Comparison of ENCODE assay signal across 9 mouse cellular contexts in genomic region chr6:83068706-83069487, GRCm38 (mm10). TPM values are rescaled to one million over a fixed set of nuclear protein-coding genes. Genes with fewer than 3 reads are reported as not detected.
DNase-seq lines count a peak whose midpoint lies in the region; ATAC-seq and TF ChIP-seq lines count a peak whose summit lies in the region.
"Had no signal": no experiment of that assay in that cellular context is flagged by ENCODE, and none has a peak within 500 bp of the region (broad histone marks: within the 10 kb centered on the region; RNA-seq: fewer than 3 reads in every experiment).

No protein-coding gene starts in this region.

- intact Hi-C loops in heart, adult 2 months (cut with DNase I): no loop called here
- intact Hi-C loops in gastrocnemius, postnatal 36 days (cut with DNase I): no loop called here

- peaks cover 45% of the 10 kb centered on the region for H3K27me3 ChIP-seq in heart, adult 2 months (ENCODE audit: control insufficient read depth, insufficient read depth, low read length)
- H3K27me3 ChIP-seq in hindbrain, postnatal 0 days (ENCODE audit: insufficient read depth, low read length): peaks cover 89% of the 10 kb centered on the region
- peaks cover 100% of the 10 kb centered on the region for H3K27me3 ChIP-seq in midbrain, embryonic 12.5 days

- WGBS in heart, adult 2 months: 3% methylated on average over 80 of the region's 81 CpGs
- WGBS in hindbrain, postnatal 0 days: 1% methylated on average over 67 of the region's 81 CpGs
- under 1% methylated on average over 80 of the region's 81 CpGs for WGBS in midbrain, embryonic 12.5 days

- H3K27ac ChIP-seq in heart, adult 2 months: no peak overlapping the region
- H3K27ac ChIP-seq in ES-E14 (ENCODE audit: insufficient read depth, low read depth, low read length, poor library complexity, severe bottlenecking): no peak overlapping the region
- no peak overlapping the region for H3K27ac ChIP-seq in hindbrain, postnatal 0 days
- H3K27ac ChIP-seq in midbrain, embryonic 12.5 days (replicated peaks): no peak overlapping the region

- TF ChIP-seq POLR2A in heart, adult 2 months (IDR thresholded peaks at IDR 0.05; ENCODE audit: insufficient read depth, low read depth, low read length): no peak

- DNase-seq in heart, adult 2 months: no peak
- no peak for DNase-seq in heart, adult 11 months
- DNase-seq in ES-E14 (ENCODE audit: low read depth, low spot score): no peak
- DNase-seq in hindbrain, postnatal 0 days (ENCODE audit: low spot score): no peak
- DNase-seq in frontal cortex, adult 2 months (ENCODE audit: extremely low spot score in 1 of 2, low spot score in 1 of 2): no peak
- DNase-seq in right cerebral cortex, postnatal 25 days: no peak
- no peak for DNase-seq in gastrocnemius, postnatal 36 days

- TF ChIP-seq CTCF in heart, adult 2 months (IDR thresholded peaks at IDR 0.05): no peak
- no peak for TF ChIP-seq CTCF in hindbrain, postnatal 0 days (IDR thresholded peaks at IDR 0.05; ENCODE audit: low read depth)

- peak overlapping the region; percentile 30; the same call in 1 of the 2 replicates for H3K4me2 ChIP-seq in hindbrain, postnatal 0 days (ENCODE audit: low read depth, low read length)
- peak overlapping the region; percentile 25 for H3K4me2 ChIP-seq in midbrain, embryonic 12.5 days (replicated peaks)

- in situ Hi-C loops in ES-E14 (cut with MboI; ENCODE audit: low sequenced_read_pairs in 2 of 2, unreplicated experiment in 2 of 2): loop anchor here (25.0 kb wide), 2 partner anchors 643 to 1518 kb away; partner anchors contain the start of genes Cyp26b1 (in 1 of the 2) and Vax2 (in 1 of the 2)

- peak overlapping the region; percentile 36; the same call in 1 of the 2 replicates for H3K9ac ChIP-seq in heart, adult 2 months (ENCODE audit: low read depth, low read length)
- H3K9ac ChIP-seq in ES-E14 (ENCODE audit: insufficient read depth, low read depth, low read length, poor library complexity, severe bottlenecking): no peak overlapping the region
- H3K9ac ChIP-seq in hindbrain, postnatal 0 days (replicated peaks; ENCODE audit: low read length): no peak overlapping the region
- no peak overlapping the region for H3K9ac ChIP-seq in midbrain, embryonic 12.5 days (replicated peaks)

- TF ChIP-seq EP300 in heart, adult 2 months (IDR thresholded peaks at IDR 0.05; ENCODE audit: insufficient read depth, low read depth, low read length): no peak

- no peaks in the 10 kb centered on the region for H3K4me1 ChIP-seq in heart, adult 2 months (ENCODE audit: control insufficient read depth, insufficient read depth, low read length)
- H3K4me1 ChIP-seq in ES-E14 (ENCODE audit: control insufficient read depth in 2 of 2, insufficient read depth in 2 of 2, low read length in 2 of 2, poor library complexity in 1 of 2): peaks cover 0 to 3% of the 10 kb centered on the region in 2 experiments; a peak in 1 of 4 replicates
- no peaks in the 10 kb centered on the region for H3K4me1 ChIP-seq in hindbrain, postnatal 0 days (ENCODE audit: insufficient read depth, low read length)
- peaks cover 23% of the 10 kb centered on the region for H3K4me1 ChIP-seq in midbrain, embryonic 12.5 days

- no peaks in the 10 kb centered on the region for H3K9me3 ChIP-seq in ES-E14 (ENCODE audit: control insufficient read depth, insufficient read depth, low read depth, low read length)
- H3K9me3 ChIP-seq in hindbrain, postnatal 0 days (ENCODE audit: low read length): no peaks in the 10 kb centered on the region
- no peaks in the 10 kb centered on the region for H3K9me3 ChIP-seq in midbrain, embryonic 12.5 days

- no peaks in the 10 kb centered on the region for H3K36me3 ChIP-seq in heart, adult 2 months (ENCODE audit: control insufficient read depth, insufficient read depth, low read length)
- no peaks in the 10 kb centered on the region for H3K36me3 ChIP-seq in ES-E14 (ENCODE audit: control insufficient read depth, insufficient read depth, low read length, poor library complexity, severe bottlenecking)
- H3K36me3 ChIP-seq in hindbrain, postnatal 0 days (ENCODE audit: insufficient read depth, low read length): no peaks in the 10 kb centered on the region
- no peaks in the 10 kb centered on the region for H3K36me3 ChIP-seq in midbrain, embryonic 12.5 days

- no peak for ATAC-seq in hindbrain, postnatal 0 days
- no peak for ATAC-seq in midbrain, embryonic 12.5 days (ENCODE audit: low FRiP score, low read depth)

- H3K4me3 ChIP-seq in heart, adult 2 months: peak overlapping the region; percentile 14; the same call in 1 of the 2 replicates
- peak overlapping the region; percentile 43 to 62 for H3K4me3 ChIP-seq in ES-E14 (ENCODE audit: insufficient read depth in 1 of 2, low read depth in 1 of 2, low read length in 2 of 2, poor library complexity in 1 of 2, severe bottlenecking in 1 of 2)
- H3K4me3 ChIP-seq in hindbrain, postnatal 0 days (ENCODE audit: low read length): peak overlapping the region; percentile 23
- H3K4me3 ChIP-seq in midbrain, embryonic 12.5 days: peak overlapping the region; percentile 22

- no peaks in the 10 kb centered on the region for H3K79me2 ChIP-seq in heart, adult 2 months (replicated peaks; ENCODE audit: control insufficient read depth, insufficient read depth, low read length)

TF ChIP-seq in ES-E14, 5 proteins besides CTCF, POLR2A, EP300 and RAD21:
- TF ChIP-seq MAFK (IDR thresholded peaks at IDR 0.05; ENCODE audit: insufficient read depth, low read depth, low read length) (no peak), HCFC1 (IDR thresholded peaks at IDR 0.05; ENCODE audit: borderline replicate concordance, insufficient read depth, low read length) (no peak)

RNA-seq across cellular contexts. Expression of gene Tlx2, which starts 1.2 kb away (rescaled TPM):
- not detected for total RNA-seq in heart, adult 2 months (2021)
- 0.14 TPM in 1 of 2 replicates, not detected in the other for polyA plus RNA-seq in heart, adult 2 months (2012; rRNA removed)
- total RNA-seq in ES-E14 (2012; rRNA removed): 0.58 TPM in 1 of 2 replicates, not detected in the other
- 0.54 TPM in 1 of 2 replicates, not detected in the other for total RNA-seq in hindbrain, postnatal 0 days (2014; rRNA removed)
- not detected in 2 replicates for polyA plus RNA-seq in hindbrain, postnatal 0 days (2015; fragmentation: Nextera tagmentation; extraction: Ambion mirVana)
- polyA plus RNA-seq in midbrain, embryonic 12.5 days (2016; fragmentation: Nextera tagmentation; extraction: Ambion mirVana): not detected in 2 replicates
- not detected in 2 replicates for polyA plus RNA-seq in frontal cortex, adult 2 months (2012; rRNA removed)
- total RNA-seq in gastrocnemius, postnatal 36 days (2021): not detected
- polyA plus RNA-seq: gonadal fat pad, adult 2 months had no signal

RNA-seq across cellular contexts. Expression of gene Pcgf1, which starts 8.8 kb away (rescaled TPM):
- 1 to 10 TPM; 7.7 to 8.0 TPM for total RNA-seq in heart, adult 2 months (2021)
- polyA plus RNA-seq in heart, adult 2 months (2012; rRNA removed): 11.5 and 15.5 TPM in 2 replicates
- 12.7 and 14.7 TPM in 2 replicates for total RNA-seq in ES-E14 (2012; rRNA removed)
- 11.0 and 16.4 TPM in 2 replicates for total RNA-seq in hindbrain, postnatal 0 days (2014; rRNA removed)
- 27.8 and 29.1 TPM in 2 replicates for polyA plus RNA-seq in hindbrain, postnatal 0 days (2015; fragmentation: Nextera tagmentation; extraction: Ambion mirVana)
- 41.2 and 42.2 TPM in 2 replicates for polyA plus RNA-seq in midbrain, embryonic 12.5 days (2016; fragmentation: Nextera tagmentation; extraction: Ambion mirVana)
- polyA plus RNA-seq in frontal cortex, adult 2 months (2012; rRNA removed): 40.1 and 40.5 TPM in 2 replicates
- total RNA-seq in gastrocnemius, postnatal 36 days (2021): 1 to 10 TPM; 4.5 to 7.4 TPM

RNA-seq across cellular contexts. Expression of gene Dqx1, which starts 11.3 kb away (rescaled TPM):
- under 1 TPM; 0.65 to 0.80 TPM for total RNA-seq in heart, adult 2 months (2021)
- polyA plus RNA-seq in heart, adult 2 months (2012; rRNA removed): 1.4 TPM in 2 replicates
- 3.7 and 5.6 TPM in 2 replicates for total RNA-seq in ES-E14 (2012; rRNA removed)
- 0.50 TPM in 1 of 2 replicates, not detected in the other for total RNA-seq in hindbrain, postnatal 0 days (2014; rRNA removed)
- polyA plus RNA-seq in hindbrain, postnatal 0 days (2015; fragmentation: Nextera tagmentation; extraction: Ambion mirVana): 0.36 and 0.42 TPM in 2 replicates
- polyA plus RNA-seq in midbrain, embryonic 12.5 days (2016; fragmentation: Nextera tagmentation; extraction: Ambion mirVana): 0.93 and 1.1 TPM in 2 replicates
- polyA plus RNA-seq in frontal cortex, adult 2 months (2012; rRNA removed): 0.76 and 0.97 TPM in 2 replicates
- total RNA-seq in gastrocnemius, postnatal 36 days (2021): under 1 TPM; 0.26 to 0.32 TPM

RNA-seq across cellular contexts. Expression of gene Htra2, which starts 13.8 kb away (rescaled TPM):
- total RNA-seq in heart, adult 2 months (2021): 10 to 100 TPM; 26.9 to 30.4 TPM
- 35.4 and 37.6 TPM in 2 replicates for polyA plus RNA-seq in heart, adult 2 months (2012; rRNA removed)
- total RNA-seq in ES-E14 (2012; rRNA removed): 66.8 and 80.3 TPM in 2 replicates
- total RNA-seq in hindbrain, postnatal 0 days (2014; rRNA removed): 48.4 and 54.2 TPM in 2 replicates
- 82.9 and 88.2 TPM in 2 replicates for polyA plus RNA-seq in hindbrain, postnatal 0 days (2015; fragmentation: Nextera tagmentation; extraction: Ambion mirVana)
- 63.2 and 63.9 TPM in 2 replicates for polyA plus RNA-seq in midbrain, embryonic 12.5 days (2016; fragmentation: Nextera tagmentation; extraction: Ambion mirVana)
- 58.8 and 63.7 TPM in 2 replicates for polyA plus RNA-seq in frontal cortex, adult 2 months (2012; rRNA removed)
- total RNA-seq in gastrocnemius, postnatal 36 days (2021): 10 to 100 TPM; 16.7 to 18.3 TPM

RNA-seq across cellular contexts. Expression of gene Aup1, which starts 14.6 kb away (rescaled TPM):
- 10 to 100 TPM; 70.9 to 87.0 TPM for total RNA-seq in heart, adult 2 months (2021)
- polyA plus RNA-seq in heart, adult 2 months (2012; rRNA removed): 148 and 178 TPM in 2 replicates
- 152 and 242 TPM in 2 replicates for total RNA-seq in ES-E14 (2012; rRNA removed)
- 185 and 219 TPM in 2 replicates for total RNA-seq in hindbrain, postnatal 0 days (2014; rRNA removed)
- polyA plus RNA-seq in hindbrain, postnatal 0 days (2015; fragmentation: Nextera tagmentation; extraction: Ambion mirVana): 136 and 148 TPM in 2 replicates
- 150 and 159 TPM in 2 replicates for polyA plus RNA-seq in midbrain, embryonic 12.5 days (2016; fragmentation: Nextera tagmentation; extraction: Ambion mirVana)
- polyA plus RNA-seq in frontal cortex, adult 2 months (2012; rRNA removed): 220 and 253 TPM in 2 replicates
- total RNA-seq in gastrocnemius, postnatal 36 days (2021): 10 to 100 TPM; 82.8 to 88.8 TPM
